Mouse (Mus musculus) urinary bladder, postnatal 25 days (tissue): ENCODE data around the gene Otud6a.
"Not testable (repeated sequence)": the region's sequence is repeated elsewhere in the genome, so short reads cannot be mapped to it uniquely, and the experiment has no call there.

ENCODE experiments used
- DNase-seq: peaks from one replicate; pipeline ENCODE4 v3.0.0; 2022; ENCODE audit warnings: low spot score

The Otud6a gene

DNA sequence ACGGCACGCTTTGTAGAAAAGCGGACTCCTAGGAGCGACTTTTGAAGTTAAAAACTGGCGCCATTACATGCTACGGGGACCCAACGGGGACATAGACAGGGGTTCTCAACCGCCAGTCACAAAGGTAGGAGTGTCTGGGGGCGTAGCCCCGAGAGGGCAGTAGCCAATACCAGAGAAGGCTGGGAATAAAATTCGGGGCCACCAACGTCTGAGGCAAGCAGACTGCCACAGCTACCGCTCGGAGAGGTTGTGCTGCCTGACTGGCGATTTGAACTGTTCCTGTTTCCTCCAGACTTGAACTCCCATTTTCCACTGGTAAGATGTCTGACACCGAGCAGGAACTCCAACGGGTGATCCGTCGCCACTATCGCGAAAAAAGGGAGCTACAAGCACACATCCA, at the start of gene Otud6a:
TSS of gene Otud6a (plus strand) at position 321 of the 400 bp plus-strand sequence.
- DNase-seq, result no peak

GRCm38 (mm10) chrX:100389887-100390286, 38.9 kb upstream of the Otud6a start:
- no peak for DNase-seq

DNA sequence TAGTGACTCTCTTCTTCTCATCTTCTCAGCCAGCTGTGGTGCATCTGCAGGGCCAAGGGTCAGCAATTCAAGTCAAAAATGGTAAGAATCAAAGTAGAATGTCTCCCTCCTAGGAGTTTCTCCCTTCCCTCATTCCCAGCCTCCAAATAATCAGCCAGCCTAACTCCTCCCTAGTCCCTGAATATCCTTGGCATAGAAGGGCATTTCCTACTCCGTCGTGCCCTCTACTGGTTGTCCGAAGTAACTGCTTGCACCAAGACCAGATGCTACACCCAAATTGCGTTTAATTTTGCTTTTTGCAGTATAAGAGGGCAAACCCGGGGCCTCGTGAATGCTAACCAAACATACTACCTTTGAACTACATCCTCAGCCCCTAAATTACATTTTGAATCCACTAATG, 36.5 kb upstream of the Otud6a start:
- DNase-seq, result peak; percentile 15

DNA sequence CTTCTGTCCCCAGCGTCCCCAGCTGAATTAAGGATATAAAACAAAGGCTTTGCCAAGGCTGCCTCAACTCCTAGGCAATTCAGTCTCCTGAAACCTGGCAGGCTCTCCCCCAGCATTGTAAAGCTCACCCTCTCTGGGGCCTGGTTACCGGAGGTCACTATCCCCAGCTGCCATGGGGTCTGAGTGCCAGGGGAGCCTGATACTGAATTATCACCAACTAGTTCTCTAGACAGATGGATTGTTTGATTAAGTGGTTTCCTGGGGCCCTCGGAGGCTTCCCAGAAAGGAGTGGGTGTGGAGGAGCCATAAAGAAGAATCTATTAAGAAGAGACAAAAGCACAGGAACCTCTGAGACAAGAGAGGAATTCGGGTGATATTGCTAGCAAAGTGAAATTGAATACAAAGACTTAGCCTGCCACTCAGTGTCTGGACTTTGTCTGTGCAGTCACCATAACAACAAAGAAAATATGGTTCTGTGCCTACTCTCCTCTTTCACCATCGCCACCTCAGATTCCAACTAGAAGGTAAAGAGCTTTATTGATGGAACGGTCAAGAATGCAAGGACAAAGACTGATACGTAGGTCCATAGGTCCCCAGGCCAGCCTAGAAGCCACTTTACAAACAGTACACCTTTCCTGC, 34.5 kb upstream of the Otud6a start:
- DNase-seq, result no peak

DNA sequence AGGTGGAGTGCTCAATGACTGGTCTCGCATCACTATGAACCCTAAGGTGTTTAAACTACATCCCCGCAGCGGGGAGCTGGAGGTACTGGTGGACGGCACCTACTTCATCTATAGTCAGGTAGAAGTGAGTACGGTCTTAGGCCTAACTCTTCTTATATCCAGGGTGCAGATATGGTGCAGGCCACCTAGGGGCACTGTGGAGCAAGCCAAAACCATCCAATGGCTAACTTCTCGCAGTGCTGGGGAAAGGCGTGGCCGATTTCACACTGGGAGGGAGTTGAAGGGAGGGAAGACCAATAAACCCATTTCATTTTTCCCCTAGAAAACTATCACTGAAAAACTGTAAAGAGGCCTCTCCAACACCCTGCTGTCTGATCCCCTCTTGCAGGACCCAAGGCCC, 33.8 kb upstream of the Otud6a start:
- DNase-seq, result no peak

GRCm38 (mm10) chrX:100400900-100401299, 27.9 kb upstream of the Otud6a start:
- no peak for DNase-seq

DNA sequence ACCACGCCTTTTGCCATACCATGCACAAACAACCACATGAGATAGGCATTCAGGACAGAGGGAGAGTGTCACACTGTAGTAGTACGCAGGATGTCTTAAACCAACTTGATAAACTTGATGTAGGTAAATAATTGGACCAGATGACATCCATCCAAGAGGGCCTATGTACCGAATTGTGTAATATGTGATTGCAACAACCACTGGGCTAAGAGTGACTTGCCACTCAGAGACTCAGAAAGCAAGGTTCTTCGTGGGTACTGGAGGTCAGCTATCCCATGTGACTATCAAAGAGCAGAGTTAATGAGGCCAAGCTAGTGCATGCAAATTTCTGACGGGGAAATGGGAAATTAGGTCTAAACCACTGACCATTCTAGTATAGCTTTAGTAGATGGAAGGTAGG, 27.2 kb upstream of the Otud6a start:
- DNase-seq, result no peak

- DNase-seq, result no peak
These were observed 19.6 kb upstream of the Otud6a start for GRCm38 (mm10) chrX:100409245-100409644.

- DNase-seq, result no peak
These were observed 3.5 kb downstream of the Otud6a start for GRCm38 (mm10) chrX:100432311-100432710.

DNA sequence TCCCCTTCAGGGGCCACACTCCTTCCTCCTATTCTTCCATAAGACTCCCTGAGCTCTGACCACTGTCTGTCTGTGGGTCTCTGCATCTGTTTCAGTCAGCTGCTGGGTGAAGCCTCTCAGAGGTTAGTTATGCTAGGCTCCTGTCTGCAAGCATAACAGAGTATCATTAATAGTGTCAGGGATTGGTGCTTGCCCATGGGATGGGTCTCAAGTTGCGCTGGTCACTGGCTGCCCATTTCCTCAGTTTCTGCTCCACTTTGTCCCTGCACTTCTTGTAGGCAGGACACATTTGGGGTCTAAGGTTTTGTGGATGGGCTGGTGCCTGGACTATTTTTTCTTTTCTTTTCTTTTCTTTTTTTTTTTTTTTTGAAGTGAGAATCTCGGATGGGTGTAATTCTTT, 13.8 kb downstream of the Otud6a start, which contains the start of gene Awat2:
TSS of gene Awat2 (minus strand) at position 101 of the 400 bp plus-strand sequence.
- not testable (repeated sequence) for DNase-seq

- no peak for DNase-seq
These were observed 14.7 kb downstream of the Otud6a start for GRCm38 (mm10) chrX:100443532-100443931.

- no peak for DNase-seq
These were observed 39.2 kb downstream of the Otud6a start for GRCm38 (mm10) chrX:100468047-100468446.

DNA sequence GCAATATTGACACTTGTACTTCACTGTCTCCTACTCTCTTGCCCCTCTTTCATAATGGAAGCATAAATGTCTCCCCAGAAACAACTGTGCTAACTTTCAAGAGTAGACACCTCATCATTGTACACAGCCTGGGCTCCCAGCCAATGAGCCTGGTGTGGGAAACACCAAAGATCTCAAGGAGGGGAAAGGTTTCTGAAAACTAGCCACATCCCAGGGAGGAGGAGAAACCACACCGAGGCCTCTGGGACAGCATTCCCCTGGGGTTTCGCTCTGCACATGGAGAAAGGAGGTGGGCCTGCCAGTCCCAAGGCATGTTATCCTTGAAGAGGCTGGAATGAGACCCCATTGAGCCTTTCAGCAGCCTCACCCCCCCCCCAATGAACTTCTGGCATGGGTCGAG, 41.3 kb downstream of the Otud6a start:
- DNase-seq, result no peak

DNA sequence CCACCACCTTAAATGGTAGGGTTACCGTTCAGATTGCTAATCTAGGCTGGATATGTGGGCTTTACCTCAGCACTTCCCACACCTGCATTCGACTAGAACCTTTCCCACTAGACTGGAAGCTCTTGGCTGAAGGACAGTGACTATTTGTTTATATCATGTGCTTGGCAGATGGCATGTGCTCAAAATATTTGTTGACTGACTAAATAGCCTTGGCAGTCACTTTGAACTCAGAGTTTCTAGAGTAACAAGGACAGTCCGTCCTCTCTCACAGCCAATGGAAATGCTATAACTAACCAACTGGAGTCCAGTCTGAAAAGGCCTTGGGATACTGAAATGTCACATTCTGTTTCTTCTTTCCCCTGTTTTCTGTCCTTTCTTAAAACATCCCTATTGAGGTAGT, 42.7 kb downstream of the Otud6a start:
- DNase-seq, result no peak

GRCm38 (mm10) chrX:100475569-100476223, 46.9 kb downstream of the Otud6a start:
- no peak for DNase-seq
